Mouse (Mus musculus): ENCODE results near the gene Apbb1ip.

Gene Apbb1ip

DNA sequence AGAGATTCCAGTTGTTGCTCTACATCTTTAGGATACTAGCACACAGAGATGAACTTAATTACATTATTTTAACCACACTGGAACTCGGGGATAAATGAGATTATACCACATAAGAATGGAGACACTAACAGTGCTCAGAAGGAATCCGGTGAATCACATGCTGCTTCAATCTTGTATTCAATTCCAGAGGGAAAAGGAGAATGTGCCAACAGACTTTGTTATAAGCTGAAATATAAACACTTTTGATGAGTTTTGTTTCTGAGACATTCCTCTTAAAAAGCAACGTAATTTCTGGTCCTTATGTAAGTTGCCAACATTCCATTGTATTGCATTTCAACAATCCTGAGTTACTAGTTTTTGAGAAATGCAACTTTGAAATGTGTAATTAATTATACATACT lies 1.8 kb downstream of the Apbb1ip start:
- no peak for DNase-seq (ENCODE audit: low spot score)

DNA sequence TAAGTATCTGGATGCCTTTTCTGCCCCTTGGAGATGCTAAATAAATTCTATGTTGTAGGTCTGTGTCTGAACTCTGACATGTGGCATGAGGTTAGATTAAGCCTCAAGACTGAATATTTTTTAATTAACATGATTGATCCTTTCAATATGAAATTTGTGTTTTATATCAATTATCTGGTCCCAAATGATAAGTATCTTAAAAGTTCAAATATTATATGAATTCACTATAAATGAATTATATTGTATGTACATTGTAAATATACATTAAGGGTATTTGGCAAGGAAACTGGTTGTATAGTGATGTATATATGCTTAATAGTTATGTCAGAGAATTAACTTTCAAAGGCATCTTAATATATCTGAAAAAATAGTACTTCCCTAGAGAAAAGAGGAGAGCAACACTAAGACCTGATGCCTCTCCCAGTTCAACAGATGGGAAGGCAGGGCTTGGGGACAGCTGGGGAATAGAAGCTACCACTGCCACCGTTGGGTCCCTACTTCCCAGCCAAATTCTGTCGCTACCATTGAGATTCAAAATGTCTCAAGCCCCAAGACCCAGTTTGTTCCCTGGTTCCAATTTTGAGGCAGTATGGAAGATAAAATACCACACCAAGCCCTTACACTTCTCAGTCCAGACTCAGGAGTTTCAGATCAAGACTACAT lies 2.8 kb downstream of the Apbb1ip start:
- no peak for DNase-seq (ENCODE audit: low spot score)

DNA sequence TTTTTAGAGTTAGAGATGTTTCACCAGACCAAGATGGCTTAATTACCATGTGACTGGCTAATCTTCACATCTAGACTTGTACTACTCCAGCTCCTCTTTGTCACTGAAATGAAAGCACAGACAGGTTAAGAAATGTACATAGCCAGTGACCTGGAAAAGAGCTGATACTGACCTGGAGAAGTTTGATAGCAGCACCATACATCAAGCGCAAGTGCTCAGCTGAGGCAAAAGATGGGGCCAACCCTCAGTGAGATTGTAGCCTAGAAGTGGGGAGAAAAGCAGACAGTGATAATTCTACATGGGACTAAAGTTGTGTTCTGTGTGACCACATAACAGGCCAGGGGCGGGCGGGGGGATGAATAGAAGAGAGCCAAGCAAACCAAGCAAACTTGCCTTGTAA lies 3.9 kb downstream of the Apbb1ip start:
- no peak for DNase-seq (ENCODE audit: low spot score)

DNA sequence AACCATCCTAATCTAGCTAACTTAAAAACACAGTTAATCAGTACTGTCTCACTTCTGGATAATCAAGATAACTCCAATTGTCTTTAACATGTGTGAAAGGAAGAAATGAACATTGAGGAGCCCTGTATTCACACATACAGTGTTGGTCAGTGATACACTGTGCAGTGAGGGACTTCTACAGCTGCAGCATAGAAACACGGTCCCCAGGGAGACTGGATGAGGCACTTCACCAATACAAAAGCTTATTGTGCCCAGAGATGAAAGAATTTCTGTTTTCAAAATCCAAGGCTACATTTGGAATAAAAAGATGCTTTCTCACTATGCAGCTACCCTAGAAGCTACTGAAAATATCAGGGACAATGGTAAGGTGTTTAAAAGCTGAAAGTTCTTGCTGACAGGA lies 7.0 kb downstream of the Apbb1ip start:
- no peak for DNase-seq (ENCODE audit: low spot score)

DNA sequence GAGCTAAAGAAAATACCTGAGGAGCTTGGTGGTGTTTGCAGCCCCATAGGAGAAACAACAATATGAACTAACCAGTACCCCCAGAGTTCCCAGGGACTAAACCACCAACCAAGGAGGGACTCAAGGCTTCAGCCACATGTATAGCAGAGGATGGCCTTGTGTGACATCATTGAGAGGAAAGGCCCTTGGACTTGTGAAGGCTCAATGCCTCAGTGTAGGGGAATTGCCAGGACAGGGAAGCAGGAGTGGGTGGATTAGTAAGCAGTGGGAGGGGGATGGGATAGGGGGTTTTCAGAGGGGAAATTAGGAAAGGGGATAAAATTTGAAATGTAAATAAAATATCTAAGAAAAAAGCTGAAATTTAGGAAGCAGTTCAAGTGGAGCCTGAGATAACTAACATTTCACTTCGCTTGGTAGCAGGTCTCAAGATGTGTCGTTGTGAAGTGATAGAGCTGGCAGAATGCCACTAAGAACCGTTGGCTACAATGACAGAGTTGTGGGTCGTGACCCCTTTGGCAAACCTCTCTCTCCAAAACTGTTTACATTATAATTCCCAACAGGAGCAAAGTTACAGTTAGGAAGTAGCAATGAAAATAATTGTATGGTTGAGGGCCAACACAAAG lies 7.6 kb downstream of the Apbb1ip start:
- no peak for DNase-seq (ENCODE audit: low spot score)

DNA sequence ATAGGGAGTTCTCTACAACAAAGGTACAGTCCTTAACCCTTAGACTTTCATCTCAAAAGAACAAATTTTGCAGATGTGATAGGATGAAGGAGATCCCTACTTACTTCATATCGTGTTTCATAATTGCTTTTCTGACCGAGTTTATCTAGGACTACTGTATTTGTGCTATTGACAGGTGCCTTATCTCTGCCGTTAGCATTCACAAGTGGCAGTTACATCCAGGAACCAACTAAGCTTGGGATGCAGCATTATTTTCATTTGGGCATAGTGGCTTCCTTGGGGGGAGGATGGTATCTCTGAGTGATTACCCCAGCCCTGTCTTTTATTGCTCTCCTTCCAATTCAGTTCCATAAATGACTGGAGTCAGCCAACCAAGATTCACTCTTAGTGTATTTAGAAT lies 8.2 kb downstream of the Apbb1ip start:
- no peak for DNase-seq (ENCODE audit: low spot score)

DNA sequence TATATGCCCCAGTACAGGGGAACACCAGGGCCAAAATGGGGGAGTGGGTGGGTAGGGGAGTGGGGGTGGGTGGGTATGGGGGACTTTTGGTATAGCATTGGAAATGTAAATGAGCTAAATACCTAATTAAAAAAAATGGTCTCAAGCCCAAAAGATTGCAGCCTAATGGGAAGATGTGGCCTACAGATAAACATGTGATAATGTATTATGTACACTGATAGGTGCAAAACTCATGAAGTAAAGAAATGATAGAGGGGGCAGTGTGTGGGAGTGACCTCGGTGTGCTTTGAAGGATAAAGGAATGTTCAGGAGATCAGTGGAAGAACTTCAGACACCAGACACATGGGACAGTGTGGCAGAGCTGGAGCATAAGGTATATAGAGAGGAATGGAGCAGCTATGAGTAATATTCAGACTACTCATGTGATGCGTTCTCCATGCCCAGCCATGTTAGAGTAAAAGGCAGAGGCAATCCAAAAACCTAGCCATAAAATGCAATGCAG lies 9.3 kb downstream of the Apbb1ip start:
- DNase-seq (ENCODE audit: low spot score) = no peak

DNA sequence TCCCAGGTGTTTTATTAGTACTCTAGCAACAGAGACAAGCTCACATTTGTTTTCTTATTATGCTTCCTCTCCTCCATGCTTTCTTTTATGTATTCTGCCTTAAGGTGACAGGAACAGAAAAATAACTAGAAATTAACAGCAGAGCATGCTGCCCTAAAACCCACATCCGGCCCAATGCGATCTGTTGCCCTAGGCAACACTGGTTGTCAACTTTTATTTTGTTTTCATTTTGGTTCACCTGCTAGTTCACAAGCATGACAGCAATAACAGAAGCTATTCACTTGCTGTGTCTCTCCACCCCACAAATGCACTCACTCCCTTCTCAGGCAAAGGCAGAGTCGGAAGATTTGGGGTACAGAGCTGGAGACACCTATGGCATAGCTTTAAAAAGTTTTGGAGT lies 10.3 kb downstream of the Apbb1ip start:
- DNase-seq (ENCODE audit: low spot score) = no peak

DNA sequence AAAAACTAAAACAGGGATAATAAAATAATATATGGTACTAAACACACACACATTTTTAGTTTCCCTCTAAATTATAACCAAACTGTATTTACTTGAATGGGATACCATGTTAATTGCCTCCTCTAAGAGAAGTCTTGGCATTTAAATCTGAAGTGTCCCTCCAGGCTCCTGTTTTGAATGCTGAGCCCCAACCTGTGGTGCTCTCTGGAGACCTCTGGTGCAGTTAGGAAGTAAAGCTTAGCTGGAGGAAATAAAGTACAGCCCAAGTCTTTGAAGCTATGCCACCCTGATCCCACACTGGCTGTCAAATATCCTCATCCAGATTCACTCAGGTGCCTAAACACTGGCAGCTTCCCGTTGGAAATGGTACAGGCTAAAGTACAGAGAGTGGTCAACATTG lies 10.9 kb downstream of the Apbb1ip start:
- DNase-seq (ENCODE audit: low spot score) = no peak

DNA sequence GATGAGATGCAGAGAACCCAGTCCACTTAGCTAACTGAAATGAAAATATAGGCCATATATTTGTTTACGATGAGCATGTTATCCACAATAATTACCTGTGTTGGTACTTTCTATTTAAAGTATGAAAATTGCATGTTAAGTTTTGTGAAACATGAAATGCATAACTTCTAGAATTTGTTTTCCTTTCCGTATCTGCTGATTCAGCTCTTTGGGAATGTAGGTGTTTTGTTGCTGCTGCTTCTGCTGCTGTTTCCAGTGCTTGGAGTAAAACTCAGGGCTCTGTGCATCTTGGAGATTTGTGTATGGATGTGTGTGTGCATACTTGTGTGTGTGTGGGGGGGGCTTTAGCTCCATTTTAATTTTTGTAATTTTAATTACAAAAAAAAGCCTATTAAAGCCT lies 14.8 kb downstream of the Apbb1ip start:
- DNase-seq (ENCODE audit: low spot score) = no peak

DNA sequence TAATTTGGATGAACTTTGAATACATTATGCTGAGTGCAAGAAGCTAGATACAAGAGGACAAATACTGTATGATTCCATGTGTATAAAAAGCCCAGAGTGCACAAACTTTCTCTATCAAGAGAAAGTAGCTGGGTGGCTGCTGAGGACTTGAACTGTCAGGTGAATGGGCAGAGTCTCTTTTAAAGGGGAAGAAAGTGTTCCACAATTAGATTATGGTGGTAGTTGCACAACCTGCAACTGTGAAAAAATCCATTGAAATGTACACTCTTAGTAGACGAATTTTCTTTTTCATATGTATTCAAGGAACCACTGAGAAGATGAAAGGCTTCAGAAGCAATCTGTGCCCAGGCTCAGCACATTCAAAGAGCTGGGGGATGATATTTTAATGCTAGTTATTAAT lies 15.7 kb downstream of the Apbb1ip start:
- no peak for DNase-seq (ENCODE audit: low spot score)

DNA sequence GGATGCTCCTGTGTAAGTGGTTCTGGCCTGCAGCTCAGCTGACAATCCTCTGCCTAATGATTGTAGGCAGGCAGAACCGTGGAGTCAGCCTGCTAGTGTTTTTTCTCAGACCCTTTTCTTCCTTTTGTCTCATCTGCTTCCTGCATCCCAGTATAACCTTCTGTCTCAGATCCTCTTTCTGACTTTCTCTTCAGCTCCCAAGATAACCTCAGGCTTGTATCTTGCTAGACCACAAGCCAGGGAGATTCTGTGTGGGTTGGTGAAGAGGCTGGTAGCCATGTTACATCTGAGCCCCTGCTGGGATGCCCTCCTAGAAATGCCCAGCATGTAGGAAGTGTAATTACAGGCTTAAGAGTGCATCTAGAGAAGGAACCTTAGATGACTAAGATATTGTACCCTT lies 16.5 kb downstream of the Apbb1ip start:
- peak; percentile 30 for DNase-seq (ENCODE audit: low spot score)

DNA sequence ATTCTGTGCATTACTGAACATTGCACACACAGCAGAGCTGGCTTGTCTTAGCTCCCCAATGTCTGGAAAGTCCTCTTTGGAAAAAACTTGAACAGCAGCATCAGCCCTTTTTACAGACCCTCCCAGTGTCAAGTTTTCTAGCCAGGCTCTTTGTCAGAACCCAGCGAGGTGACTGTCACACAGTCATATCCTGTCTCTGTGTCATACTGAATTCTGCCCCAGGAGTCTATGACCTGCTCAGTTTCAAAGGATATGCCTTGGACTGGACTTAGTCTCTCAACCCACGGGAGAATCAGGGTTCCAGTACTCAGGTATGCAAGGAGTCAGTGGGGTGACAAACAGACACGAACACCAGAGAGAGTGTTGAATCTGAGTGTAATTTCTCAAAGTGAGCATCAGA lies 21.2 kb downstream of the Apbb1ip start:
- no peak for DNase-seq (ENCODE audit: low spot score)

DNA sequence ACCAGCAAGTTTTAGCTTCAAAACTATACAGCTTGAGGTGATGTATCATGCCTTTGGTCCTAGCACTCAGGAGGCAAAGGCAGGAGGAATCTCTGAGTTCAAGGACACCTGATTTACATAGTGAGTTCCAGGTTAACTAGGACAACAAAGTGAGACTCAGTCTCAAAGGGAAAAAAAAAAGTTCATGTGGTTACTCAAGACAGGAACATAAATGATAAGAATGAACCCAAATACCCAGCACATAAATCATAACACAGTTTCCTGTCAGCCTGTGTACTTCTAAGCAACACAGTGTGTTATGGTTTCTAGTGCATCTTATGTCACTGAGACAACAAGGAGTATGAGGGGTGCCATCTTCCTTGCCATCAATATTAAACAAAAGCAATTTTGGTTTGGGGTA lies 22.6 kb downstream of the Apbb1ip start:
- DNase-seq (ENCODE audit: low spot score) = no peak

DNA sequence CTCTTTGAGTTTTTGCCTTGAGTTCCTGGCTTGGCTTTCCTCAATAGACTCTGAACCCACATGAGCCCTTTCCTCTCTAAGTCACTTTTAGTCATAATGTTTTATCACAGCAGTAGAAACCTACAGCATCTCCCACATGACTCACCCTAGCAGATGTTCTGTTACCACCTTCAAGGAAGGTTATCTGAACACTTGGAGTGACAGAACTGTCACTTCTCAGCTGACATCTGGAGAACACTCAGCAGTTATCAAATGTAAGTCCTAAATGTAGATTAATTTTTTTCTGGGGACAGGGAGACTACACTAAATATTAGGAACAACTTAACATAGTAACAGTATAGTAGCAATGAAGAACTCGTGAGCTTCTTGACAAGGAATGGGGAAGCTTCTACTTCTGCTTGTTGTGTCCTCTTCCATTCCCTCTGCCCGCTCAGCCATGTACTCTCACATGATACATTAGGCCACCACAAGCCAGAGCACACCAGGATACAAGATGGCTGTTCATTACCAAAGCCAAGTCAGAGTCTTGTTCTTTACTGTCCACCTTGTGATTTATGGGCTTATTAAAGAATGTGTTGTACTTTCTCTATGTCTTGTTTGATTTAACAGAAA lies 25.6 kb downstream of the Apbb1ip start:
- DNase-seq (ENCODE audit: low spot score) = no peak

DNA sequence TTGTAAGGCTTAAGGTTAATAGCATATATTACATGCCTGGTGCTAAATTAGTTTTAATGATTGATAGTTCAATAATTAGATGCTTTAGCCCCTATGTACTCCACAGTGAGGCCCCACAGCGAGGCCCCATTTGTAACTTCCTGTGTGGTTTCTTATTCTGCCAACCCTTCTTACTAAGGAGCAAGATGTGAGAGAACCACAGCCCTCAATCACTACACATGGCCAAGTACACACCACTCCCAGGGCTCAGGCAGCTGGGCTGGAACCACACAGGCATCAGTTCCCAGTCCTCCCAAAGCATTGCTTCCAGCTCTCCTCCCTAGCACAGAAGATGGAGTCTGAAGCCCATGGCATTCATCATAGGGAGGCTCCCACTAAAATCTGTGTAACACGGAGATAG lies 31.7 kb downstream of the Apbb1ip start:
- DNase-seq (ENCODE audit: low spot score) = no peak

DNA sequence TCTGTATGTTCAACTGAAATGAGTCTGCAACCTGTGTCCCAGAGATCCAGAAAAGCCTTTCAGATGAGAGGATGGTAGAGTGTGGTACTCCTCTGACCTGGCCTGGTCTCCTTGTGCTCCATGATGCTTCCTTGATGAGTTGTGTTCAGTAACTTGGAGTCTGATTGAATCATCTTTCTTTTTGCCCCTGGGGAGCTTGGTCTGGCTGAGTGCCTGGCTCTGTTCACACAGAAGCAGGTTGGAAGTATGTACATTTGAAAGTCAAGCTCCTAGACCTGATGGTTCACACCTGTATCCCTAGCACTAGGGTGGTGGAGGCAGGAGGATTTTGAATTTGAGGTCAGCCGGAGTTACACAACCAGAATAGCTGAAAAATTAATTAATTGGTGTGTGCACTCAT lies 32.7 kb downstream of the Apbb1ip start:
- no peak for DNase-seq (ENCODE audit: low spot score)

DNA sequence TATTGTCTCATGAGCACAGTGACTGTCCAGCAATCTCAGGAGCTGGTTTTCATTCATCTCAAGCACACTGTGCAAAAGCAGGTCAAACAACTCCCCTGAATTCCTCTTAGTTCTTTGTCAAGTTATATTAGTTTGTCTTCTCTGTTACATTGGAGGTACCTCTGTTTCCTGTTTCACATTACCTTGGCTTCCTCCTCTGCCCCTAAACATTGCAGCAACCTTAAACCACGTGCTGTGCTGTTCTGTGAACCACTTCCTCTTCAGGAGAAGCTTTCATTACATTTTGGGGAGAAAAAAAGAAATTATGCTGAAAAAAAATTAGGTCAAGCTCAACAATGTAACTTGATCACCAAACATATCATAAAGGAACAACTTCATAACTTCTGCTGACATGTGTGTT lies 33.4 kb downstream of the Apbb1ip start:
- DNase-seq (ENCODE audit: low spot score) = no peak

DNA sequence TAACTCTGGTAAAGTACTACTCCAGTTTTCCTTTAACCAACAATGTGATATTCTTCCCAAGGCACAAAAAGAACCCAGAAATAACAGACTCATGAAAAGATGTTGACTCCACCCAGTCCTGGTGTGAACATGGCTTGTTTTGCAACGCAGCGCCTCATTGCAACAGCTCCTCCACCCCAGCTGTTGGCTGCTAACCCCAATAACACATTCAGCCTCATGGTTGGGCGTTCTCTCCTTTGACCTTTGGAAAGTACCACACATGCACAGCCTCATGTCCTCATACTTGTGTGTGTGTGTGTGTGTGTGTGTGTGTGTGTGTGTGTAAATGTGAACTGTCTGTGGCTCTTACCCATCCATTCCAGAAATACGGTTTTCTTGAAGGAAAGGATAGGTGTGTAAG lies 37.0 kb downstream of the Apbb1ip start:
- no peak for DNase-seq (ENCODE audit: low spot score)

DNA sequence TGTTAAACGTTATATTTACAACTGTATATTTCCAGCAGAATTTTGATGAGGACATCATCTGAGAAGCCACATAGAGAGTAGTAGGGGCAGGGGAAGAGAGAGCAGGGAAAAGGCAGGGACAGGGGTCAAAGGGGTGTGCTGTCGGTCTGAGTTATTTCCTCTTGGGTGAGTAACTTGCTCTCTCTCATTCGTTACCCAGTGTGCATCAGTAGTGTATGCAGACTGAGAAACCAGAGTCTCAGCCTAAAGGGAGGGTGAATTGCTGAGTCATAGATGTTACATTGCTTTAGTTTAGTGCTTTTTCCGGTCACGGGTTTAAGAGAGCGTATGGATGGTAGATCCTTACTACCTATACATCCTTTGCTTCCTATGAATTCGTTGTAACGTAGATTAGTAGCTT lies 37.6 kb downstream of the Apbb1ip start:
- no peak for DNase-seq (ENCODE audit: low spot score)

DNA sequence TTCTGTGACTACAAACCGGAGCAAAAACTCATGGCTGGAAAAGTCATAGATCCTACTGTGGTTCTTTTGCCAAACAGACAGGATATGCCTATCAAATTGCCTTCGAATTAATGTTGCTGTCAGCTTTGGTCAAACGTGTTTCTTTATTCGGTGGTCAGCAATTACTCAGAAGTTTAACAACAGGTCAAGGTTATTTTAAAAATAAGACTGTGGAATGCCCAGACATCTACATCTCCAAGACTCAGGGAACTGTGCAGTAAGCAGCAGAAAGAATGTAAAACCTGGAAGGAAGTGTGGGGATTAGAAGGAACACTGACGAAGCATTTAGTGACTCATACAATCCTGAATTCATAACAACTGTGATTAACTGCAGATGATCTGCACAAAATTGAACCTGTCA lies 40.0 kb downstream of the Apbb1ip start:
- no peak for DNase-seq (ENCODE audit: low spot score)

DNA sequence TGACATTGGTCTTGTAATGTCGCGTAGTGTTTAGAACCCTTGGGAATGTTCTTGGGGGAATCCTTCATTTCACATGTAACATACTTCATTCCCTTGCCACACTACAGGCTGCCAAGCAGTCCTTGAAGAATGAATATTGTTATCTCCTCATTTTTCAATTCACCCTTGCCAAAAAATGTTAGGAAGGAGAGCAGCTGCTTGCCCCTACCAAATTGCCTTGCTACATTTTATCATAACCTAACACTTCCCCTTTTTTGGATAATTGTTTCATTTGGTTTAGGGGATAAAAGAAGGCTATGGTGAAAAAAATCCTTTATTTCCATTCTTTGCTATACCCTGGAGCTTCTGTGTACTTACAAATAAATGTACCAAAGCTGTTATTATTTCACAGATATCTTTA lies 41.8 kb downstream of the Apbb1ip start:
- no peak for DNase-seq (ENCODE audit: low spot score)

DNA sequence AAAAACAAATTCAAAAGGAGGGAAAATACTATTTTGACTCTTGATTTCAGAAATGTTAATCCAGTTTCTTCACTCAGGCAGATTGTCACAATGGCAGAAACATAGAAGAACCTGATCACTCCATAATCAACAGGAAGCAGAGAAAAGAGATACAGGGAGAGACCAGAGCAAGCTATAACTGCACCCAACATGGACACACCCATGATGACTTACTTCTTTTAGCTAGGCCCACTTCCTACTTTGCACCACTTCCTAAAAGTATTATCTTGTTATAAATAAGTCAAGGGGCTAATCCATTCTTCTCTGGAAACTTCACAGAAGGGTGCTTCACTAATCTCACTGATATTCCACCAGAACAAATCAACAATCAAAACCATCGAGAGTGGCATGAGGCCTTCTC lies 42.3 kb downstream of the Apbb1ip start:
- DNase-seq (ENCODE audit: low spot score) = no peak

DNA sequence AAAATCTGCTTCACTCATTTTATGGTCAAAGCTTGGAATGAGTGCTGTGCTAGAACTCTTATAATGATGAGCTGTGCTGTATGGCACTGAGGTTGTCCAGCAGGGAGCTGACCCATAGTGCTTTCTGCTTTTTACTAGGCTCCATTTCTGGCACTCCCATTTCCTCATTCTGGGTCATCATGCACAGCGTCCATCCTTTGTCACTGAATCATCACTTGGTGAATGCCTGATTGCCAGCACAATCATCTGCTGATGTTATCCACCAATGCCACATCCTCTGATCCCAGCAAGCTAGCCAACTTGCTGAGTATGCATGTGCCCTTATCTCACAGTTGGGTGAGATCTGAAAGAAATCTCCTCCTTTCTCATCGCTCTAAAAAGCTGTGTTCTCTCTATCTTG lies 48.4 kb downstream of the Apbb1ip start:
- peak; percentile 26 for DNase-seq (ENCODE audit: low spot score)

Data from layer of hippocampus, adult 9-10 months (tissue).